Mouse (Mus musculus) forebrain, embryonic 15.5 days (tissue): ENCODE measurements around the gene Gal3st4. TPM values are rescaled to one million over a fixed set of nuclear protein-coding genes. Genes with fewer than 3 reads are reported as not detected.

Source experiments
- ATAC-seq: fragments of 200-750 bp; cut with Nextera tagmentation; replicated peaks from 2 replicates; pipeline ENCODE4 v1.8.0; 2017; ENCODE audit warnings: mild to moderate bottlenecking, moderate TSS enrichment, moderate library complexity
- H3K27ac ChIP-seq: fragments of 300-500 bp; sonication (generic); replicated peaks from 2 replicates; pipeline ENCODE4 v1.5.1; 2015; ENCODE audit warnings: mild to moderate bottlenecking, inconsistent platforms
- H3K27me3 ChIP-seq: fragments of 300-500 bp; sonication (generic); 2 replicates; pipeline ENCODE4 v1.6.1; 2015; ENCODE audit warnings: inconsistent platforms
- H3K36me3 ChIP-seq: fragments of 300-500 bp; sonication (generic); 2 replicates; pipeline ENCODE4 v1.6.1; 2015; ENCODE audit warnings: mild to moderate bottlenecking, inconsistent platforms
- H3K4me1 ChIP-seq: fragments of 300-500 bp; sonication (generic); 2 replicates; pipeline ENCODE4 v1.6.1; 2015; ENCODE audit warnings: inconsistent platforms
- H3K4me2 ChIP-seq: fragments of 300-500 bp; sonication (generic); replicated peaks from 2 replicates; pipeline ENCODE4 v1.6.1; 2015; ENCODE audit warnings: mild to moderate bottlenecking, inconsistent platforms
- H3K4me3 ChIP-seq: fragments of 300-500 bp; sonication (generic); 2 replicates; pipeline ENCODE4 v1.5.1; 2015; ENCODE audit warnings: mild to moderate bottlenecking, inconsistent platforms
- H3K9ac ChIP-seq: fragments of 300-500 bp; sonication (generic); replicated peaks from 2 replicates; pipeline ENCODE4 v1.6.1; 2015; ENCODE audit warnings: mild to moderate bottlenecking, inconsistent platforms
- H3K9me3 ChIP-seq: fragments of 300-500 bp; sonication (generic); 2 replicates; pipeline ENCODE4 v1.6.1; 2016; ENCODE audit warnings: inconsistent platforms
- WGBS: fragments of 180-500 bp; shearing (Covaris S2); methylation state at CpG from one replicate; pipeline ENCODE4 v1.1.7; 2015; ENCODE audit warnings: mixed read lengths; 5-methylcytosine and 5-hydroxymethylcytosine counted together
- polyA plus RNA-seq: library from polyadenylated mRNA; unstranded; fragments of >200 nt; fragmentation: Nextera tagmentation; extraction: Ambion mirVana; gene quantifications from 2 replicates; pipeline ENCODE4 v1.2.1, GENCODE M21; 2015

Gene Gal3st4
- polyA plus RNA-seq, 1 experiment from 2014 or later = 2.1 TPM

DNA sequence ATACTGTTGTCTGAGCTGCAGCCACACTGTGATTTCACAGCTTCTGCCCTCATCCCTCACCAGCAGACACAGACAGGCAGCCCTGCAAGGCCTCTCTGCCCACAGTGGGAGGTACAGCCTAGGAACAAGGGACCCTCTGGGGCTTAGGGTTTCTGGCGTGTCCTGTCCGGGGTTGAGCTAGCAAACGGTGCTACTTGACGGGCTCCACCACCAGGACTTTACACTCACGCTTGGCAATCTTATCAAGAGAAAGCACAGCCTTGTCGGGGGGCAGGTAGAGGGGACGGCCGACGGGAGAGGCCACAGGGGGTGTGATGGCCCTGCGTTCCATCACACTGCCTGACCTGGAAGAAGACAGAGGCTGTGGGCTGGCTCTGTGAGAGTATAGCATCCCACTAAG is 12.6 kb downstream of the Gal3st4 start:
- 85% methylated on average over 10 of the region's 10 CpGs for WGBS
- Histone ChIP-seq H3K27ac (no peak overlapping the region), H3K4me3 (no peak overlapping the region), H3K36me3 (peaks cover 29% of the 10 kb centered on the region), H3K9me3 (no peaks in the 10 kb centered on the region), H3K4me2 (no peak overlapping the region), H3K4me1 (peaks cover 36% of the 10 kb centered on the region), H3K9ac (no peak overlapping the region), H3K27me3 (no peaks in the 10 kb centered on the region)
- ATAC-seq = no peak

DNA sequence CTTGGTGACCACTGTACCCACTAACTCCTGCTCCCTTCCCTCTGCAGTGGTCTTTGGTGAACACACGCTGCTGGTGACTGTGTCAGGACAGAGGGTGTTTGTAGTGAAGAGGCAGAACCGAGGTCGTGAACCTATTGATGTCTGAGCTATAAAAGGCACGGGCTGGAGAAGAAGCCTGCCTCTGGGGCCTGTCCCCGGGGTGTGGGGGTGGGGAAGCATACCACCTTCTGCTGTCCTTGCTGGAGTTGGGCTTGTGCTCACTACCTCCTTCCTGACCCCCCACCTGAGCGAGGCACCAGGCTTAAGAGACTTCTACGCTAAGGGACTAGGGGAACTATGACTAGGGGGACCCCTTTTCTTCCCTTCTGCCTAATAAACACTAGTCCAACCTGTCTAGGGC is 13.6 kb downstream of the Gal3st4 start:
- no peak overlapping the region for H3K27ac ChIP-seq
- no peak for ATAC-seq
- no peak overlapping the region for H3K9ac ChIP-seq
- H3K4me2 ChIP-seq = no peak overlapping the region
- no peaks in the 10 kb centered on the region for H3K9me3 ChIP-seq
- peaks cover 29% of the 10 kb centered on the region for H3K36me3 ChIP-seq
- no peaks in the 10 kb centered on the region for H3K27me3 ChIP-seq
- H3K4me1 ChIP-seq = peaks cover 30% of the 10 kb centered on the region
- WGBS = 86% methylated on average over 7 of the region's 7 CpGs
- no peak overlapping the region for H3K4me3 ChIP-seq

DNA sequence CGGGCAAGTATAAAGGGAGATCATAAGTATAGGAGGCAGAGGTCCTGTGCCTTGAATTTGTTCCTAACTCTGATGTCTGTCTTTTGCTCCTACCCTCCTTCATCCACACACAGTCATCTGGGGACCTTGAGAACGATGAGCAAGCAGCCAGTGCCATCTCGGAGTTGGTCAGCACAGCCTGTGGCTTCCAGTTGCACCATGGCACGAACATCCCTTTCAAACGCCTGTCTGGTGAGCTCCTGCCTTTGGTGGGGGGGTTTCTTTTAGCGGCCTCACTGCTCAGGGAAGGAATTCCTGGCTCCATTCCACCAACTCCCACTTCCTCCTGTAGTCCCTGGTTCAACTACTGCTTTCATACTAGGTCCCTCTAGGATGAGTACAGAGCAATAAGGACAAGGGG is 14.1 kb downstream of the Gal3st4 start:
- H3K27ac ChIP-seq = no peak overlapping the region
- H3K4me3 ChIP-seq = no peak overlapping the region
- no peak overlapping the region for H3K4me2 ChIP-seq
- WGBS = 87% methylated on average over 6 of the region's 6 CpGs
- H3K9ac ChIP-seq = no peak overlapping the region
- H3K9me3 ChIP-seq = no peaks in the 10 kb centered on the region
- no peak for ATAC-seq
- H3K4me1 ChIP-seq = peaks cover 30% of the 10 kb centered on the region
- peaks cover 29% of the 10 kb centered on the region for H3K36me3 ChIP-seq
- no peaks in the 10 kb centered on the region for H3K27me3 ChIP-seq

DNA sequence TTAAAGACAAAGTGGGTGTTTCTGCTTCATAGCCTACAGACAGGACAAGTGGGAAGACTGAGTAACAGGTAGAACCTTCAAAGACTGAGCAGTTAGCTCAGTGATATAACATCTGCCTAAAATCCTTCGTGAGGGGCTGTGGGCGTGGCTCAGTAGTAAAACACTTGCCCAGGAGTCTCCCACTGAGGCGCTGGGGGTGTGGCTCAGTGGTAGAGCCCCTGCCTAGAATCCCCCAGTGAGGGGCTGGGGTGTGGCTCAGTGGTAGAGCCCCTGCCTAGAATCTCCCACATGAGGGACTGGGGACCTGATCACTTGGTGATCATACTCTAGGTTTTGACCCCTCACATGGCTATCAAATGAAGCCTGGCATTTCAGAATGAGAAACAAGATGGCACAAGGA is 14.6 kb downstream of the Gal3st4 start:
- Histone ChIP-seq H3K9me3 (no peaks in the 10 kb centered on the region), H3K36me3 (peaks cover 29% of the 10 kb centered on the region), H3K4me1 (peaks cover 28% of the 10 kb centered on the region), H3K27me3 (no peaks in the 10 kb centered on the region), H3K4me2 (no peak overlapping the region), H3K9ac (no peak overlapping the region), H3K4me3 (no peak overlapping the region), H3K27ac (no peak overlapping the region)
- WGBS = 82% methylated on average over 3 of the region's 3 CpGs
- no peak for ATAC-seq

DNA sequence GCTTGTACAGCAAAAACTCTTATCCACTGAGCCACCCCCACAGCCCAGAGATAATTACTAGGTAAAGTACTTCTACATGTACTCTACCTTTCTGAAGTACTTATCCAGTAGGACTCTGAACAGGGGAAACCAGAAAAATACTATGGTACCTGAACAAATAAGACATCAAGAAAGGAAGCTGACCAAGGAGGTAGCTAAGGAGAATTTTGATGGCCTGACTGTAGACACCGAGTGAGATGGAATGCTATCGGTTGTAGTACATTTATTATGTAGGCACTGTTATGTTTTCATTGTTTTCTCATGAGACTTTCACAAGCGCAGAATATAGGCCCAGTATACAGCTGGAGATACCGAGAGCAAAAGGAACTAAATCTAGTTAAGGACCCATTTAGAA is 15.1 kb downstream of the Gal3st4 start:
- H3K9me3 ChIP-seq = no peaks in the 10 kb centered on the region
- WGBS = 93% methylated on average over 4 of the region's 4 CpGs
- H3K4me1 ChIP-seq = peaks cover 23% of the 10 kb centered on the region
- no peak overlapping the region for H3K9ac ChIP-seq
- peaks cover 29% of the 10 kb centered on the region for H3K36me3 ChIP-seq
- no peak overlapping the region for H3K4me2 ChIP-seq
- no peak for ATAC-seq
- H3K27me3 ChIP-seq = no peaks in the 10 kb centered on the region
- no peak overlapping the region for H3K4me3 ChIP-seq
- H3K27ac ChIP-seq = no peak overlapping the region

DNA sequence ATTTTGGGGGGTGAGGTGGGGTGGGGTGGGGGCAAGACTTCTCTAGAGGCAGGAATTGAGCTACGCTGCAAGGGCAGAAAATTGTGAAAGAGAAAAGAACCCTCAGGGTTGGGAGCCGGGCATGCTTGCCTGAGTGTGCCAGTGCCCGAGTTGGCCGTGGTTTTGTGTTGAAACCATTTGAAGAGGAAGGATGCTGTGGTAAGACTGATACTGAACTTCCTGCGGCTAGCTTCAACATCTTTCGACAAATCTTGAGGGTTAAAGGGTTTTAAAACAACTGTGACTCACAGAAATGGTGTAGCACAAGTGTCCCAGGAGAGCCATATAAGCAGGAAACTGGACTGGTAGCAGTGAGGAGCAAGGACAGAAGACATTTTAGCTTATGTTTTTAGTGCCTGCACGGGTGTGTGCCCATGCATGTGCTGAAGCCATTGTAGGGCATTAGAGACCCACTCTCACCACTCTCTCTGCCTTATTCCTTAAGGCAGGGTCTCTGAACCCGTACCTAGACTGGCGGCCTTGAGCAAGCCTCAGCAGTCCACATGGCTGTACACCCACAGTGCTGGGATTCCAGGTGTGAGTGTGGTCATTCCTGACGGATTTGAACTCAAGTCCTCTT is 15.6 kb downstream of the Gal3st4 start:
- no peak overlapping the region for H3K4me2 ChIP-seq
- no peak for ATAC-seq
- 93% methylated on average over 10 of the region's 10 CpGs for WGBS
- H3K9ac ChIP-seq = no peak overlapping the region
- H3K4me1 ChIP-seq = peaks cover 18% of the 10 kb centered on the region
- H3K36me3 ChIP-seq = peaks cover 29% of the 10 kb centered on the region
- H3K9me3 ChIP-seq = no peaks in the 10 kb centered on the region
- H3K27me3 ChIP-seq = no peaks in the 10 kb centered on the region
- H3K4me3 ChIP-seq = no peak overlapping the region
- no peak overlapping the region for H3K27ac ChIP-seq

DNA sequence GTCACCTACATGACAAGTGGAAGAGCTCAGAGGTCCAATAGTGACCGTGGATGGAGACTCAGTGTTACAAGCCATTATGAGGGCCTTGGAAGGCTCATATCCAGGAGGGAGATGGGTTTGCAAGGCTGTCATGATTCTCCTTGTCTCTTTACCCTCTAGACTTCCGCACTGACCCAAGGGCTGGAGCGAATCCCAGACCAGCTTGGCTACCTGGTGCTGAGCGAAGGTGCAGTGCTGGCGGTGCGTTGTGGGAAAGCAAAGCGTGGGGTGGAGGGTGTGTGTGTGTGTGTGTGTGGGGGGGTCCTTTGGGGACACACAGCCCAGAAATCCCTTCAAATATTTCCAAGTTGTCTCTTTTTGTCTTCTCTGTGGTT is 16.6 kb downstream of the Gal3st4 start:
- H3K4me2 ChIP-seq = peak overlapping the region; percentile 83
- ATAC-seq = no peak
- H3K9me3 ChIP-seq = no peaks in the 10 kb centered on the region
- peak overlapping the region; percentile 60 for H3K4me3 ChIP-seq
- H3K36me3 ChIP-seq = peaks cover 20% of the 10 kb centered on the region
- H3K9ac ChIP-seq = peak overlapping the region; percentile 68
- no peaks in the 10 kb centered on the region for H3K27me3 ChIP-seq
- 13% methylated on average over 7 of the region's 7 CpGs for WGBS
- H3K27ac ChIP-seq = peak overlapping the region; percentile 87
- H3K4me1 ChIP-seq = peaks cover 12% of the 10 kb centered on the region

DNA sequence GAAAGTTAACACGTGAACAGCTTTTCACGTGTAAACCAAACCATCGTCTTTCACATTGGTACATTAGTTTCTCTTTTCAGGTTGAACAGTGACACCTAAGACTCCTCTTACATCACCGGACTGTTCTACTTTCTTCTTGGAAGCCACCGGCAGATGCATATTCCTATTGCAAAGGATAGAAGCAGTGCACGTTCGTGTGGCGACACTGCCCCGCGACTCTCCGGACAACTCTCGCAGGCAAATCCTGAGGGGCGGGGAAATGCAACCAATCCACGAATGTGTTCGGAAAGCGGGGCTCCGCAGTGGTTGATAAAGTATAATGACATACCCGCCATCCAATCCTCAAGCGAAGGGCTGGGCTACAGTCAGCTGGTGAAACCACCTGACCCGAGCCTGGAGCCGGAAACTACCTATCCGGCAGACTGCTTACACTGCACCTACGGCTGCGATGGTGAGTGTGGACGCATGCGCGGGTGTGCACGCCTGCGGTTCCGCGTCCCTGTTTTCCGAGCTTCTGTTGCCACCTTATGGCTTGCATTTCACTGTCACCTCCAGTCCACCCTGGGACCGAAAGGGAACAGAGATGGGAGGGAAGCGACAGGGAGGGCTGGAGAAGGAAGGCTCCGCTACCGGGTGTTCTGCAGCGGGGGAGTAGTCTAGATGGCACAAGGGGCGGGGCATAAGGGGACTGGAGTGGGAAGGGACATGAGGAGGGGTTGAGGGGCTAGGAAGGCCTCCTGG is 17.1 kb downstream of the Gal3st4 start, which contains the start of gene Lamtor4:
TSS of gene Lamtor4 (plus strand) at position 130 of the 741 bp plus-strand sequence.
- Histone ChIP-seq H3K36me3 (peaks cover 15% of the 10 kb centered on the region), H3K4me1 (peaks cover 12% of the 10 kb centered on the region), H3K4me3 (peak within 1 kb of the TSS; percentile 60), H3K27ac (peak within 1 kb of the TSS; percentile 87), H3K9ac (peak within 1 kb of the TSS; percentile 68), H3K27me3 (no peaks in the 10 kb centered on the region), H3K4me2 (peak within 1 kb of the TSS; percentile 83), H3K9me3 (no peaks in the 10 kb centered on the region)
- WGBS = under 1% methylated on average over 38 of the region's 38 CpGs
- peak; percentile 100 for ATAC-seq

DNA sequence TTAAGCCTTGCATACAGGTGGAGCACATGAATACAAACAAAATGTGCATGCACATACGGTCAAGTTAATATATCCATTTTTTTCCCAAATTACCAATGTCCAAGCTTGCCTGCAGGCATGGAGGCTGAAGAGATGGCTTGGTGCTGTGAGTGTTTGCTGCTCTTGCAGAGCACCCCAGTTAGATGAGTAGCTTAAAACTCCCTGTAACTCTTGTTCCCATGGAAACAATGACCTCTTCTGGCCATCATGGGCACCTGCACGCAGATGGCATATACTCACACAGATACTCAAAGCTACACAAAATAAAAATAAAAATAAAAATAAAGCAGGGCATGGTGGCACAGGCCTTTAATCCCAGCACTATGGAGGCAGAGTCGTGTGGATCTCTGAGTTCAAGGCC is 19.6 kb downstream of the Gal3st4 start:
- no peak for ATAC-seq
- Histone ChIP-seq H3K4me1 (peaks cover 12% of the 10 kb centered on the region), H3K9me3 (no peaks in the 10 kb centered on the region), H3K27me3 (no peaks in the 10 kb centered on the region), H3K4me3 (no peak overlapping the region), H3K4me2 (no peak overlapping the region), H3K36me3 (no peaks in the 10 kb centered on the region), H3K27ac (no peak overlapping the region), H3K9ac (no peak overlapping the region)
- 96% methylated on average over 3 of the region's 3 CpGs for WGBS

DNA sequence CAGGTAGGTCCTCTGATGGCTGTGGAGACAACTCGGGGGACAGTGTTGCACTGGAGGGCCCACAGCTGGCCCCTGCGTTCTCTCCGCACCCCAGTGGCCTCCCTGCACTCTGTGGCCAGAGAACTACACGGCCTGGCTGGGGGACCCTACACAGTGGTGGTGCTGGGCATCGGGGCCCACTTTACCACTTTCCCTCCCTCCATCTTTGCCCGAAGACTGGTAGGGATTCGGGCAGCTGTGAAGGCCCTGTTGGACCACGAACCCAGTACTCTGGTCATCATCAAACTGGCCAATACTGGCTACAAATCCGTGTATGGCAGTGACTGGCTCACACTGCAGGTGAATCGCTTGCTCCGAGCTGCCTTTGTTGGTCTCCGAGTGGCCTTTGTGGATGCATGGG is 21.5 kb downstream of the Gal3st4 start:
- H3K27ac ChIP-seq = no peak overlapping the region
- no peak overlapping the region for H3K4me2 ChIP-seq
- no peak overlapping the region for H3K9ac ChIP-seq
- H3K4me3 ChIP-seq = no peak overlapping the region
- H3K9me3 ChIP-seq = no peaks in the 10 kb centered on the region
- H3K27me3 ChIP-seq = no peaks in the 10 kb centered on the region
- no peaks in the 10 kb centered on the region for H3K36me3 ChIP-seq
- peaks cover 8% of the 10 kb centered on the region for H3K4me1 ChIP-seq
- 82% methylated on average over 12 of the region's 12 CpGs for WGBS
- no peak for ATAC-seq

DNA sequence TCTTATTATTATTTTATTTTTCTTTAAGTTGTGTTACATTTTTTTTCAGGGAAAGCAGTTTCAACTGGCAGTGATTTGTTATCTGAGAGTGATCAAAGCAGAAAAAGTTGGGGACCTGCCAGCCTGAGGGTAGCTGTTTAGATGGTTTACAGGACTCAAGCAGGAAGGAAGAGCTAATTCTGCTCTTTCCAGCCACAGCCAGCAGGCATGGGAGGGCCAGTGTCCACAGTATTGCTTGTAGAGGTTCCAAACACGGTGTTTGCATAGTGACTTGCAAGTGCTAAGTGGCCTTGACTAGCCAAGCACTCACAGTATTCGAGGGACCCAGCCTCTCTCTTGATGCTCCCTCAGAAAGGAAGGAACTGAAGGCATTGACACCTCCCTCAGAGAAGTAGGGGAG is 31.1 kb downstream of the Gal3st4 start:
- no peaks in the 10 kb centered on the region for H3K4me1 ChIP-seq
- H3K9ac ChIP-seq = no peak overlapping the region
- no peak overlapping the region for H3K27ac ChIP-seq
- no peaks in the 10 kb centered on the region for H3K27me3 ChIP-seq
- H3K4me3 ChIP-seq = no peak overlapping the region
- 47% methylated on average over 2 of the region's 2 CpGs for whole genome bisulfite sequencing
- no peaks in the 10 kb centered on the region for H3K9me3 ChIP-seq
- no peaks in the 10 kb centered on the region for H3K36me3 ChIP-seq
- no peak for ATAC-seq
- H3K4me2 ChIP-seq = no peak overlapping the region

DNA sequence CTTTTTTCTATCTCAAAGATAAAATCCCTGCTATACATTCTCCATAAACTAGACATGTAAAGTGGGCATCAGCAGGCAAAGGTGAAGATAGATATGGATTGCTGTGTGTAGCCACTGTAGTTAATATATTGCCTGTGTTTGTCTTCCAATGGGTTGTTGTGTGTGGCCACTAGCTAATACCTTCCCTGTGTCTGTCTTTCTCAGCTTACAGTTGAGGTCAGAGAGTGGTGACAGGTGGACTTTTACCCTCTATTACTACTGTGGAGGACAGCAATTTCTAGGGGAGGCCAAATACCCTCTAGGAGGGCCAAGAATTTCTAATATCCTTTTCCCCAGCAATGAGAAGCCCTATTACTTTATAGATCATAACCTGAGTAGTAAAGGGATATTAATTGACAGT is 38.4 kb downstream of the Gal3st4 start:
- Histone ChIP-seq H3K4me1 (no peaks in the 10 kb centered on the region), H3K4me2 (no peak overlapping the region), H3K9me3 (no peaks in the 10 kb centered on the region), H3K4me3 (no peak overlapping the region), H3K9ac (no peak overlapping the region), H3K27ac (no peak overlapping the region), H3K27me3 (no peaks in the 10 kb centered on the region), H3K36me3 (no peaks in the 10 kb centered on the region)
- ATAC-seq = no peak

DNA sequence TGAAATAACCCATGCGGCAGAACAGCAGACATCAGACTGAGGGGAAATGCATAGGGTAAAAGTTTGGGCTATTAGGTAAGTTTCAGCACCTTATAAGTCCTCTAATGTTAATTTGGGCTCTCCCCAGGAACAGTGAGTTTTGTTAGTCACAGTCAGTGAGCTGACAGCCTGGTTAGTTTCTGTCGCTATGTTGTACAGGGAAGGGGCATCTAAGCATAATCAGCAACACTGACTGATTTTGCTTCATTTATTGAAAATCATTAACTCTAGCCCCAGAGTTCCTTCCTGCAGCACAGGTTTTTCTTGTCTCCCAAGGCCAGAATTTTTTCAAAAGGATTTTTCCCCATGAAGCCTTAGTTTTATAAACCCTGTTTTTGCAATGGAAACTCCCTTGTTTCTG is 38.9 kb downstream of the Gal3st4 start:
- Histone ChIP-seq H3K27ac (no peak overlapping the region), H3K9ac (no peak overlapping the region), H3K36me3 (no peaks in the 10 kb centered on the region), H3K27me3 (no peaks in the 10 kb centered on the region), H3K4me2 (no peak overlapping the region), H3K9me3 (no peaks in the 10 kb centered on the region), H3K4me3 (no peak overlapping the region), H3K4me1 (no peaks in the 10 kb centered on the region)
- no peak for ATAC-seq
- WGBS = 91% methylated on average over 2 of the region's 2 CpGs
